23 mouse cellular contexts compared by ENCODE assay signal in genomic region chr9:32525787-32526186, GRCm38 (mm10). TPM values are rescaled to one million over a fixed set of nuclear protein-coding genes. Genes with fewer than 3 reads are reported as not detected.
DNase-seq lines count a peak whose midpoint lies in the region; ATAC-seq and TF ChIP-seq lines count a peak whose summit lies in the region.
"Had no signal": no experiment of that assay in that cellular context is flagged by ENCODE, and none has a peak within 500 bp of the region (broad histone marks: within the 10 kb centered on the region; RNA-seq: fewer than 3 reads in every experiment).

No protein-coding gene starts in this region.

- 0 out of 2 replicates have a peak, but pooled peaks cover 2% of the 10 kb centered on the region for H3K79me2 ChIP-seq in heart, adult 2 months (replicated peaks; ENCODE audit: control insufficient read depth, insufficient read depth, low read length)

- peak overlapping the region; percentile 72 for H3K27ac ChIP-seq in heart, adult 2 months
- peak overlapping the region; percentile 88 for H3K27ac ChIP-seq in kidney, adult 2 months (ENCODE audit: insufficient read depth, low read depth, low read length)
- 0 out of 2 replicates have a peak overlapping the region, but pooled peaks have one; percentile 5 for H3K27ac ChIP-seq in lung, embryonic 15.5 days
- peak overlapping the region; percentile 67 for H3K27ac ChIP-seq in heart, embryonic 16.5 days (ENCODE audit: low read length)
- H3K27ac ChIP-seq: forebrain, embryonic 12.5 days; hindbrain, embryonic 12.5 days; layer of hippocampus, adult 2 months; left cerebral cortex, adult 2 months; limb, embryonic 10.5 days; liver, embryonic 14.5 days had no signal

- peak overlapping the region; percentile 48 for H3K9ac ChIP-seq in heart, adult 2 months (ENCODE audit: low read depth, low read length)
- H3K9ac ChIP-seq in lung, embryonic 15.5 days, result no peak overlapping the region
- H3K9ac ChIP-seq in heart, embryonic 16.5 days (ENCODE audit: low read length), result no peak overlapping the region
- H3K9ac ChIP-seq: forebrain, embryonic 12.5 days; hindbrain, embryonic 12.5 days; liver, embryonic 14.5 days had no signal

- H3K9me3 ChIP-seq in lung, embryonic 15.5 days, result no peaks in the 10 kb centered on the region
- no peaks in the 10 kb centered on the region for H3K9me3 ChIP-seq in heart, embryonic 16.5 days (replicated peaks; ENCODE audit: control insufficient read depth, low read length)
- H3K9me3 ChIP-seq: forebrain, embryonic 12.5 days; hindbrain, embryonic 12.5 days; limb, embryonic 10.5 days had no signal

- intact Hi-C loops in heart, adult 2 months (cut with DNase I), result loop anchor here (2.0 kb wide), 1 partner anchor 15 kb away; no protein-coding TSS in a partner anchor
- intact Hi-C loops in heart, postnatal 36 days (cut with DNase I), result loop anchor here (2.0 kb wide), 1 partner anchor 15 kb away; no protein-coding TSS in a partner anchor

- no peaks in the 10 kb centered on the region for H3K27me3 ChIP-seq in heart, adult 2 months (ENCODE audit: control insufficient read depth, insufficient read depth, low read length)
- H3K27me3 ChIP-seq in kidney, adult 2 months (replicated peaks; ENCODE audit: control insufficient read depth, insufficient read depth, low read length), result no peaks in the 10 kb centered on the region
- no peaks in the 10 kb centered on the region for H3K27me3 ChIP-seq in lung, embryonic 15.5 days
- no peaks in the 10 kb centered on the region for H3K27me3 ChIP-seq in heart, embryonic 16.5 days (ENCODE audit: control insufficient read depth, insufficient read depth, low read length)
- H3K27me3 ChIP-seq: forebrain, embryonic 12.5 days; hindbrain, embryonic 12.5 days had no signal

- peaks cover 33% of the 10 kb centered on the region for H3K4me1 ChIP-seq in heart, adult 2 months (ENCODE audit: control insufficient read depth, insufficient read depth, low read length)
- H3K4me1 ChIP-seq in kidney, adult 2 months (ENCODE audit: control insufficient read depth, insufficient read depth, low read length), result no peaks in the 10 kb centered on the region; the same call in 1 of the 2 replicates
- peaks cover 6% of the 10 kb centered on the region; the same call in 1 of the 2 replicates for H3K4me1 ChIP-seq in lung, embryonic 15.5 days
- H3K4me1 ChIP-seq in lung, adult 2 months (ENCODE audit: control insufficient read depth, insufficient read depth, low read length), result peaks cover 13% of the 10 kb centered on the region
- peaks cover 12% of the 10 kb centered on the region for H3K4me1 ChIP-seq in heart, embryonic 16.5 days (ENCODE audit: control insufficient read depth, insufficient read depth, low read length)
- H3K4me1 ChIP-seq: forebrain, embryonic 12.5 days; hindbrain, embryonic 12.5 days had no signal

- no peak; the same call in 1 of the 2 replicates for TF ChIP-seq POLR2A in heart, adult 2 months (IDR thresholded peaks at IDR 0.05; ENCODE audit: insufficient read depth, low read depth, low read length)
- TF ChIP-seq POLR2A in kidney, adult 2 months (IDR thresholded peaks at IDR 0.05; ENCODE audit: low read depth, low read length), result no peak
- TF ChIP-seq POLR2A in lung, adult 2 months (IDR thresholded peaks at IDR 0.05; ENCODE audit: borderline replicate concordance, extremely low read depth, low read depth, low read length), result no peak

- 41% methylated on average over 5 of the region's 5 CpGs for WGBS in heart, adult 2 months
- WGBS in kidney, adult 2 months, result 56% methylated on average over 5 of the region's 5 CpGs
- WGBS in lung, embryonic 15.5 days, result 69% methylated on average over 5 of the region's 5 CpGs
- WGBS in lung, adult 2 months, result 49% methylated on average over 5 of the region's 5 CpGs
- 59% methylated on average over 5 of the region's 5 CpGs for WGBS in heart, embryonic 16.5 days

- no peak overlapping the region for H3K4me2 ChIP-seq in lung, embryonic 15.5 days
- H3K4me2 ChIP-seq in heart, embryonic 16.5 days (ENCODE audit: low read depth, low read length), result no peak overlapping the region
- H3K4me2 ChIP-seq: forebrain, embryonic 12.5 days; hindbrain, embryonic 12.5 days had no signal

- 0 out of 2 replicates have a peak, but pooled peaks have one; percentile 16 for TF ChIP-seq EP300 in heart, adult 2 months (IDR thresholded peaks at IDR 0.05; ENCODE audit: insufficient read depth, low read depth, low read length)

- no peak for ATAC-seq in lung, embryonic 15.5 days (ENCODE audit: borderline replicate concordance, extremely low read depth, low FRiP score, low TSS enrichment)
- no peak; the same call in 1 of the 2 replicates for ATAC-seq in heart, embryonic 16.5 days (replicated peaks; ENCODE audit: extremely low read depth, insufficient read depth, low FRiP score)
- ATAC-seq: inflammation-experienced regulatory T-cells, adult 6 months had no signal

- no peak overlapping the region for H3K4me3 ChIP-seq in heart, adult 2 months
- no peak overlapping the region for H3K4me3 ChIP-seq in kidney, adult 2 months (ENCODE audit: insufficient read depth, low read depth, low read length)
- H3K4me3 ChIP-seq in lung, embryonic 15.5 days, result no peak overlapping the region
- H3K4me3 ChIP-seq in lung, adult 2 months (replicated peaks; ENCODE audit: extremely low read depth, low read depth, low read length), result no peak overlapping the region
- H3K4me3 ChIP-seq in heart, embryonic 16.5 days (ENCODE audit: low read length), result no peak overlapping the region
- H3K4me3 ChIP-seq: forebrain, embryonic 12.5 days; hindbrain, embryonic 12.5 days; layer of hippocampus, adult 2 months; left cerebral cortex, adult 2 months; limb, embryonic 10.5 days had no signal

- peak in 1 of 2 experiments; percentile 8 for DNase-seq in heart, adult 2 months
- DNase-seq in heart, postnatal 36 days, result no peak
- DNase-seq in kidney, adult 2 months, result peak; percentile 67
- no peak for DNase-seq in kidney, adult 18-20 months
- DNase-seq in lung, adult 2 months, result no peak
- DNase-seq: adrenal gland, adult 2 months; cerebellum, adult 11 months; cerebellum, postnatal 14 days; embryo, embryonic 11 days; gastrocnemius, postnatal 14 days; midbrain, embryonic 14.5 days; retina, postnatal 1 day; right cerebral cortex, postnatal 4 days; thymus, postnatal 4 days had no signal

- H3K36me3 ChIP-seq in heart, adult 2 months (ENCODE audit: control insufficient read depth, insufficient read depth, low read length), result peaks cover 71% of the 10 kb centered on the region
- H3K36me3 ChIP-seq in kidney, adult 2 months (ENCODE audit: control insufficient read depth, insufficient read depth, low read length), result no peaks in the 10 kb centered on the region
- H3K36me3 ChIP-seq in lung, embryonic 15.5 days, result no peaks in the 10 kb centered on the region
- no peaks in the 10 kb centered on the region for H3K36me3 ChIP-seq in heart, embryonic 16.5 days (ENCODE audit: control insufficient read depth, insufficient read depth)
- H3K36me3 ChIP-seq: forebrain, embryonic 12.5 days; hindbrain, embryonic 12.5 days had no signal

- TF ChIP-seq CTCF in heart, adult 2 months (IDR thresholded peaks at IDR 0.05), result no peak
- no peak for TF ChIP-seq CTCF in kidney, adult 2 months (conservative IDR thresholded peaks at IDR 0.05; ENCODE audit: insufficient read depth, insufficient read length, low read depth, low read length)
- TF ChIP-seq CTCF in lung, adult 2 months (IDR thresholded peaks at IDR 0.05; ENCODE audit: insufficient read depth, low read length), result no peak

RNA-seq across cellular contexts. Expression of gene Fli1, which starts 16.9 kb away (rescaled TPM):
- 10 to 100 TPM; 23.5 to 28.2 TPM for total RNA-seq in heart, adult 2 months (2021)
- polyA plus RNA-seq in heart, adult 2 months (2012; rRNA removed), result 14.9 and 17.4 TPM in 2 replicates
- total RNA-seq in heart, postnatal 36 days (2021), result 10 to 100 TPM; 28.2 to 28.8 TPM
- 7.2 and 9.6 TPM in 2 replicates for polyA plus RNA-seq in kidney, adult 2 months (2012; rRNA removed)
- 34.4 and 35.2 TPM in 2 replicates for polyA plus RNA-seq in lung, embryonic 15.5 days (2015; fragmentation: Nextera tagmentation; extraction: Ambion mirVana)
- polyA plus RNA-seq in lung, adult 2 months (2012; rRNA removed), result 12.9 and 14.1 TPM in 2 replicates
- 20.1 and 23.4 TPM in 2 replicates for polyA plus RNA-seq in heart, embryonic 16.5 days (2015; fragmentation: Nextera tagmentation; extraction: Ambion mirVana)

Comparison
In these comparisons a context has a peak if more than half of its experiments do, and no peak if none do; other contexts are left out.
1. H3K27ac ChIP-seq: peak in every context shown above with its lines; median percentile 88 in kidney, adult 2 months; 72 in heart, adult 2 months; 67 in heart, embryonic 16.5 days; 5 in lung, embryonic 15.5 days.